Mouse (Mus musculus) liver, adult (tissue): ENCODE measurements around the gene Dcp1b.
A peak's percentile ranks its signal among the peaks of the same experiment; 100 is the strongest.

ENCODE experiments used
- GATA4 ChIP-seq: IDR thresholded peaks from 2 replicates; pipeline ENCODE4 v1.6.1; 2014; ENCODE audit warnings: mild to moderate bottlenecking, low read length; ENCODE audit not compliant: insufficient replicate concordance

The Dcp1b gene

DNA sequence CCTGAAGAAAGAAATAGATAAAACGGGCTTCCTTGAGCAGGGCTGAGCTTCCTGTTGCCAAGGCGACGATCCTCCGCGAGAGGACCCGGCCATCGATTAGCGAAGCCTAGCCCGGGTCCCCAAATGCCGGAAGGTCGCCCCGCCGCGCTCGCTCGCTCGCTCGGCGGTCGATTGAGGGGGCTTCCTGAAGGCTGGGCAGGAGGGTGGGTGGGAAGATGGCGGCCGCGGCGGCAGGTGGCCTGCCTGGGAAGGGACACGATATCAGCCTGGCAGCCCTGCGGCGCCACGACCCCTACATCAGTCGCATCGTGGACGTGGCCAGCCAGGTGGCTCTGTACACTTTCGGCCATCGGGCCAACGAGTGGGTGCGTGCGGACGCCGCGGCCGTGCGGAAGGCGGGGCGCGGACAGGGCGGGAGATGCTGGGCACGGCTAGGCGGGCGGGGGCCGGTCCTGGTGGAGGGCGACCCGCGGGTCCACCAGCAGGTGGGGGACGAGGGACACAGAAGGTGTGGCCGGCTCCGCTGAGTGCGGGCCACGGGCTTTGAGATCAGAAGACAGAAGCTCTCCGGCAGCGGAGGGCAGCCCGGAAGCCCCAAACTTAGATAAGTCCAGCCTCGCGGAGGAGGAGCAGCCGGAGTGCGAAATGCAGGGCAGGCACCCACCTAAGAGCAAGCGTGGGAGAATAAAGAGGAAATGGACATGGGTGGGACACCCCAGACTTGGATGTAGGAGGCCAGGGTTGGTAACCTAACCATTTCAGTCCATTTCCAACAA, at the start of gene Dcp1b:
Dcp1b (plus strand) TSS at position 176 of the 776 bp plus-strand sequence.
- peak; percentile 77; the same call in 1 of the 2 replicates for TF ChIP-seq GATA4

DNA sequence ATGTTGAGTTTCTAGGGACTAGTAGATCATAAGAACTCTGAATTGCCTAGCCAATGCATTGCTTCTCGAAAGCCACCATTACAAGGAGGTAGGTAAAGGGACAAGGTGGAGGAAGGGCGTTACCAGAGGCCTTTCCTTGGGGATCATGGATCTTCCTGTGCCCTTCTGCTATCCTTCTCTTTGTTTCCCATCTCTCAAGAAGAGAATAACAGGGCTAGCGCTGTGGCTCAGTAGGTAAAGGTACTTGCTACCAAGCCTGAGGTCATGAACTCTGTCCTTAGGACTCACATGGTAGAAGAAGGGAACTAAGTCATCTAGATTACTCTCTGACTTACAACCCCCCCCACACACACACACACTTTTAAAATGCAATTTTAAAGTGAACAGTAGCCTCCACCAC, 48.1 kb upstream of the Dcp1b start:
- TF ChIP-seq GATA4 = no peak

DNA sequence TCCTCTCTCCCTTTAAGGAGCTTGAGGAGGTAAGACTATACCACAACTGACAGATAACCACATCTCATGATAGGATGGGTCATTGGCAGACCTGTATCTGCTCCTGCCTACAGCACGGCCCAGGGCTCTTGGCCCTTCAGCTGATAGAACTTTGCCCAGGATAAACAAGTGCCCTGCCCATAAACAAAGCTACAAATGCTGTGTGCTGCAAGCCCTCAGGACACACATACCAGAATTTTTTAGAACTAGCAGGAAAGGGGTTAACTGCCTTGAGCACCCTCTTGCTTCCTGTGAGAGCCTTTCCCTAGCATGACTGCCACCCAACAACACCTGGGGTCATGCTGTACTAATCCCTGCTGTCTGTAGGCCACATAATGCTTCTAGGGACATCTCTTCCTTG, 47.0 kb upstream of the Dcp1b start:
- no peak for TF ChIP-seq GATA4

DNA sequence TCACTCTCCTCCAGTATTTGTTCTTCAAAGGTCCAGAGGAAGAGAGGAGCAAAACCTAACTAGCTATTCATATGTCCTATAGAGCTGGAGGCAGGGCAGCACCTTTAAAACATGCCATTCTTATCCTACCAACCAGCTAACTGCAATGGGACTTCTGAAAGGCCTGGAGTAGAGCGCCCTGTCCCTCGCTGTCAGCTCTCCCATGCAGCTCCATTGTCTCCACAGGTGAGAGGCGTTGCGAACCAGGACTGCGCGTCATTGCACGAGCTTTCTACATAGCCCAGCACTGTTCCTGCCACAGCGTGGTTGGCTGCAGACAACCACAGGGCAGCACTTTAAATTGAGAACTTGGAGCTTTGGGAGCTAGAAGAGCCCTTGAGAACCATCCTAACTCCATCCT, 46.5 kb upstream of the Dcp1b start:
- no peak for TF ChIP-seq GATA4

DNA sequence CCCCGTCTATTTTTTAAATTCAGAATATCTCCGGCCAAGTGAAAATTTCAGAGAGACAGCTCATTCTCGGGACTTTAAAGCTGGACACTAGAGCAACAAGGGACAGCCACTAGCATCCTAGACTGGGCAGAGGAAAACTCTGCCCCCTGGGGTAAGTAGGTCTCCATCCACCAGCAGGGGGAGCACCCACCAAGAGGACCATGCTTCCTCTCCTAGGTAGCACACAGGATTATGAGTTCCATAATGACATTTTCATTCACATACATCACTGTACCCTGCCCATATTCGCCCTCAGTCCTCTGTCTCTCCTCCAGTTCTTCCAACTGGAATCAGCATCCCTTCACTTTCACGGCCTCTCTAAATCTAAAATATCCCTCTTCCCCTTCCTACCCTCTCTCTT, 45.4 kb upstream of the Dcp1b start:
- TF ChIP-seq GATA4 = no peak

DNA sequence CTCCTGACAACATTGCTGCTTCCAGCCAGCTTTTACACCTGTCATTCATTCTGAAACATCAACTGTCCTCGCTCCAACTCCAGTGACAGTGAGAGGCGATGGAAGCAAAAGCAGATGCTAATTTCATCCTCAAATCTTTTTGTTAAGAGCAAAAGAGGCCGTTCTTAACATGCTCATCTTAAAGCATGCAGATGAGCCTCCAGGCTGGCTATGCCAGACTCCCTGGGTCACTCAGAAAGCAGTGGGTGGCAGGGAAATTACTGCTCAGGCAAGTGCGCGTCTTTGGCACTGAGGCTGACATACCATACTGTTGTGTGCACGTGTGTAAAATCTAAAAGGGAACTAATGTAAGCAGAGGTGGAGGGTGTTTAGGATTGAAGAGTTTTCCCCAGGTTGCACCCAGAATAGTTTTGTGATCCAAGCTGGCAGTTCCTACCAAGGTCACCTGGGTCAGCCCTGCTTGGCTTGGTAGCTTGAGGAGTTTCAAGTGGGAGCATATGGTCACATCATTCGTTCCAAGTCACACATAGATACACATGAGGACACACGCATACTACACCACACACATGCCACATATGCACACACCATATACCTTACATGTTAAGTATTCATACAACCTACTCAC, 42.8 kb upstream of the Dcp1b start:
- TF ChIP-seq GATA4 = no peak

DNA sequence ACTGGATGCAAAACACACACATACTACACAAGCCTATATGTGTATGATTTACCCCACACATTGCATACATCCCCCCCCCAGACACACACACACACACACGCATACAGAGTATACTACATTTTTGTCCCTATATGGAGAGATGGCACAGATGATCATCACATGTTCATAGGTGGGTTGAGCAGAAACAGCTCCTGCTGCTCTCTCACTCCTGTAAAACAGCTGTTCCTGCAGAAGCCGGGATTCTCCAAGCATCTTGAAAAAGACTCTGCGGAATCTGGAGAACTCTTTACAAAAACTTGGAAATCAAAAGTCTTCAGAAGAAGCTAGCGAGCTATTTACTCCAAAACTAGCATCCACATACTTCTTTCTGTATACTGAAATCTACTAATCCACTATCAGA, 42.2 kb upstream of the Dcp1b start:
- no peak for TF ChIP-seq GATA4

DNA sequence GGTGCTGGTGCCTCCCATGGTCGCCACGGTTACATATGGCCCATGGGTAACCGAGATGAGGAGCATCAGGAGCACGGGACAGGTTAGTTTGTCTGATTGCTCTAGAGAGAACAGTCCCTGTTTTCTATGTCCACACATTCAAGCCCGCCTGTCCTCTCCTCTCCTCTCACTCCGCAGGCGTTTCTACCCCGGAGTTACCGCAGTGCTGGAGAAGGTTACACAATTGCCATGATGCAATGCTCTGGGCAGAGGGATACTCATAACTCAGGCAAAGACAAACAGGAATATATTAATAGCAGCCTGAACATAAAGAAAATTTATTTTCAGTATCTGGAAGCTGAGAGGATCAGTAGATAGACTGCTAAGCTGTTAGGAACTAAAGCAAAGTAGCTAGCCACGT, 37.3 kb upstream of the Dcp1b start:
- TF ChIP-seq GATA4 = no peak

DNA sequence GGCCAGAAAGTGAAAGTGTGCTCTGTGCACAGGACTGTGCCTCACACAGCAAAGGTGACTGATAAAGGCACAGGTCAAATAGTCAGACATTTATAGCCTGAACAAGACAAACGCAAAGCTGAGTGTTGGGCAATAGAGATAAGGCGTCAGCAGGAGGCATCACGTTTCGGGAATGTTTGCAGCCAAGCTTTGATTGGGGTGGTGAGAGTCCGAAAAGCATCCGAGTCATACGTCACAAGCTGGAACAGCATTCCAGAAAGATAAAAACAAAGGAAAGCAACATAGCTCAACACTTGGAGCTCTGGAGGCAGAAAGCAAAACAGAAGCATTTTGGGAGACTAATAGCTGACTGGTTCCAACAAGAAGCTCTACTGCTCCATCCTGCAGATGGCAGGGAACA, 35.5 kb upstream of the Dcp1b start:
- TF ChIP-seq GATA4 = peak; percentile 79; the same call in 1 of the 2 replicates

DNA sequence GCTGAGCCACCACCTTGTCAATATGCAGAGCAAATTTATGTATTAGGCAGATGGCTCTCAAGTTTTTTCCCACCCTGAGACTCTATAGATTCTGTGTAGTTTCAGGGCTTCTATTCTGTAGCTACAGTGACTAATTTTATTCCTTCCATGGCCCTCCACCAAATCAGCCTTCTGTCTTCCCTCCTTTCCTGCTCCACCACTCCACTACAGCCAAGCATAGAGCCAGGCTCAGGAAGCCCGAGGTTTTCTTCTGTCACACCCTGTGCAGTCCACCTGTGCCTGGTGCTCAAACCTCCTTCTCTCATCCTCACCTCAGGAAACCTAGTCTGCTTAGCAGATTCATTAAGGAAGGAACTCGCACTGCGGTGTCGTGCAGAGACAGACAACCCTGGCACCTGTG, 29.9 kb upstream of the Dcp1b start:
- no peak for TF ChIP-seq GATA4

DNA sequence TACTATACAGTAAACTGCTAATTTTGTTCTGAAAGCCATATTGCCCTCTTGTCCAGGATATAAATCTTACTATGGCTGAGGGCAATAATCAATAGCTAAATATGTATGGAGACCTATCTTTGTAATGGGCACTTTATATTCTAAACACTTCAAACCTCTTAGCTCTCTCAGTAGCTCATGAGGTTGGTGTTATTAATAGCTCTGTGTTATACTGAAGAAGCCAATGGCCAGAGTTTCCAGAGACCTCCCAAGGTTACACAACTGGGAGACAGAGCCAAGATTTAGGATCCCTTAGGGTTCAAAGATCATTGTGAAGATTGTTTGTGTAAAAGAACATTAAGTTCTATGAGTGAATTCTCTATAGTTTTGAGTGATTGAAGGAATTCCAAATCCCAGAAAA, 9.4 kb upstream of the Dcp1b start:
- no peak for TF ChIP-seq GATA4

DNA sequence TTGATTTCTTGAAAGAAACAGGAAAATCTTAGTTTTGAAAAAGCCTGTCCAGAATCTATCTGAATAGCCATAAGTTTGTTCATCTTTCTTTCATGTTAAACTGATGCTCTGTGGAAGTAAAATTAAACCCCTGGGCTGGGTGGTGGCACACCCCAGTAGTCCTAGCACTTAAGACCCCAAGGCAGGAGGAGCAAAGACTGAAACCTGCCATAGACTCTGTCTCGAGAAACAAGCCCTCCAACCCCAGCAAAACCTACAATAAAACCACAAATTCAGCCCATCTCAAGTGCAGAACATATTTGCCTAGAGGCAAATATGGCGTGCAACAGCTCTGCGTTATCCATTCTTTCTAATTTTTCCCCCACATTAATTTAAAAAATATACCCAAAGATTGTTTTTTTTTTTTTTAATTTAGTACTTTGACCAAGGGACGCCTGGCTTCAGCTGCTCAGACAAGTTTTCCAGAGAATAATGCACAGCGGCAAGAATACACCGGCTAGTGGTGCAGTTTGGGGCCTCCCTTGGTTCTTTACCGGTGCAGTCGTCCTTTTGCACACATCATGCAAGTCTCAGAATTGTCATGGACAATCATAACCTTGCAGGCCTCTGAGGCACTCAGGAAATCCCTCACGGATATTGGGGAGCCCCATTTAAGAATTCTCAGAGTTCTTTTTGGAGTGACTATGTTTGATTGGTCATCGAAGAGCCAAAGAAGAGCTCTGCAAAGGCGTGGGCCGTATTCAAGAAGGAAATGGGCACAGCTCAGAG, 562 bp upstream of the Dcp1b start:
- no peak for TF ChIP-seq GATA4

DNA sequence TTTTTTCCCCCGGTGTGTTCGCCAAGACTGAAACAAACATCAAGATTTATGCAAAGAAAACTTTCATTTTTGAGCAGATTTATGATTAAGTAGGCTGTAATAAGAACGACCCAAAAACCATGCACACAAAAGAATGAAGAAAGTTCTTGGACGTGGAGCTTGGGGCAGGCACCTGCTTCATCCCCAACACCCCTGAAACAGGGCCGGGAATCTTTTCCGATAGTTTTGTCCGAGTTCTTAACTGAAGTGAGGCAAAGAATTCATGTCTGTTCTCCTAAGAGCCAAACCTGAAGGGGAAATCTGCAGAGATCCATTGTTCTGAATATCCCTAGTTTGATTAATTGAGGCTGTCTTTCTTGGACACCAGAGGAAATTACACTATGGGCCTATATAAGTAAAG, 1.1 kb downstream of the Dcp1b start:
- TF ChIP-seq GATA4 = no peak

DNA sequence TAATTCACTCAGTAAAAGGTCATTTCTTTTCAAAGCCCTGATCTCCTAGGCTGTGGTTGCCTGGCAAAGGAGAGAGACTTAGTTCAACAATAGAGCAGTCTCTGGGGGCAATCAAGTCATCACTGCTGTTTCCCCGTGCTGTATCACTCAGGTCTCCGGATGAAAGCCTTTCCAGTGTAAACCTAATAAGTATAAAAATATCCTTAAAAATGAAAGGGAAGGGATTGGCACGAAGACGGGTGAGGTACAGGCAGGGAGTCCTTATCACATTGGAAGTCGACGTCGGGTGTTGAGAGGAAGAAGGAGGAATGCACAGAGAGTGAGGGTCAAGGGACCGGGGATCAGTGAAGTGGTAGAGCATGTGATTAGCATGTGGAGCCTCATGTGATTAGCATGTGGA, 2.0 kb downstream of the Dcp1b start:
- no peak for TF ChIP-seq GATA4

DNA sequence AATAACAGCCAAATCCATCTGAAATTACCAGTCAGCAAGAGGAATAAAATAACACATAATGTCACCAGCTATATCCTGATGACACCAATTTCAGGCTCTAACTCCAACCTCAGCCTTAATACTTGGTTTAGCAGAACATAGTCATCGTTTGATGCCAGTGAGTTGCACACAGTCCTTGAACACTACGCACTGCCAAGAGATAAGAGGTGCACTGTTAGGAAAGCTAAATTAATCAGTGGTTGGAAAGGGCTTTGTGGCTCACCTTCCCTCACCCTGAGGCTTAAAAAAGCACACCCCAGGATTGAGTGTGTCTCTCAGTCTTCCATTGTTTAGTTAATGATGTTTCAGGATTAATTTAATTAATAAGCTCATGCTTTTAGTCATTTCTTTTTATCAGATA, 5.1 kb downstream of the Dcp1b start:
- TF ChIP-seq GATA4 = no peak

DNA sequence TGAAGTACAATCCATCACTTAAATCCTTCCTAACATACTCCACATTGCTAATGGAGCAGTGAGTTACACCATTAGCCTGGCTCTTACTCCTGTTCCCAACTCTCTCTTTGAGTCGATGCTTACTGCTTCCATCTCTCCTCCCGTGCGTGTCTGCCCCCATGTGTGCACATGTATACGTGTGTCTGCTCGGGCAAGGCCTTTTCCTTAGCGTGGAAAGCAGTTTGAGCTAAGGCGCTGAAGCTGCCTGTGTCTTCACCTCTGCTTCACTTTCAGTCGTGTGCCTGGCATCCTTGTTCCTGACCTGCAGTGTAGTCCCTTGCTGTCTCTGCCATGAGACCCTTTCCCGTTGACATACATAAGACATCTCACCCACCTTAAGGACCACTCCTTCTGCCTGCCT, 7.2 kb downstream of the Dcp1b start:
- no peak for TF ChIP-seq GATA4
